Mouse (Mus musculus): ENCODE measurements around the gene Hspg2. TPM values are rescaled to one million over a fixed set of nuclear protein-coding genes. Genes with fewer than 3 reads are reported as not detected.
"Not testable (repeated sequence)": the region's sequence is repeated elsewhere in the genome, so short reads cannot be mapped to it uniquely, and the experiment has no call there.

The Hspg2 gene
- polyA plus RNA-seq, 1 experiment = 147 TPM

GRCm38 (mm10) chr4:137581815-137582214, 113.2 kb downstream of the Hspg2 start:
- H3K9ac ChIP-seq (ENCODE audit: low read depth, poor library complexity, severe bottlenecking) = no peak overlapping the region
- H3K36me3 ChIP-seq (ENCODE audit: control insufficient read depth, insufficient read depth, low read length, poor library complexity, severe bottlenecking) = no peaks in the 10 kb centered on the region
- no peaks in the 10 kb centered on the region for H3K4me1 ChIP-seq (ENCODE audit: control insufficient read depth, insufficient read depth, low read length)
- H3K27me3 ChIP-seq (ENCODE audit: control insufficient read depth, insufficient read depth, low read length, poor library complexity, severe bottlenecking) = no peaks in the 10 kb centered on the region
- no peaks in the 10 kb centered on the region for H3K9me3 ChIP-seq (replicated peaks; ENCODE audit: control insufficient read depth, insufficient read depth, low read length, poor library complexity, severe bottlenecking)
- no peak overlapping the region for H3K4me3 ChIP-seq (ENCODE audit: low read depth, low read length)
- H3K27ac ChIP-seq (ENCODE audit: insufficient read depth, low read length) = no peak overlapping the region
- TF ChIP-seq POLR2A (IDR thresholded peaks at IDR 0.05; ENCODE audit: insufficient read depth, low read length) = no peak
- TF ChIP-seq CTCF (IDR thresholded peaks at IDR 0.05; ENCODE audit: low read depth, low read length) = peak; percentile 70

- not testable (repeated sequence) for H3K4me3 ChIP-seq (ENCODE audit: low read depth, low read length); H3K9ac ChIP-seq (ENCODE audit: low read depth, poor library complexity, severe bottlenecking); H3K36me3 ChIP-seq (ENCODE audit: control insufficient read depth, insufficient read depth, low read length, poor library complexity, severe bottlenecking); H3K4me1 ChIP-seq (ENCODE audit: control insufficient read depth, insufficient read depth, low read length); H3K27ac ChIP-seq (ENCODE audit: insufficient read depth, low read length); H3K9me3 ChIP-seq (replicated peaks; ENCODE audit: control insufficient read depth, insufficient read depth, low read length, poor library complexity, severe bottlenecking); H3K27me3 ChIP-seq (ENCODE audit: control insufficient read depth, insufficient read depth, low read length, poor library complexity, severe bottlenecking)
Measured at GRCm38 (mm10) chr4:137589095-137589494, 120.5 kb downstream of the Hspg2 start.

GRCm38 (mm10) chr4:137589586-137589985, 121.0 kb downstream of the Hspg2 start:
- TF ChIP-seq CTCF (IDR thresholded peaks at IDR 0.05; ENCODE audit: low read depth, low read length) = no peak
- no peak for TF ChIP-seq EP300 (IDR thresholded peaks at IDR 0.05; ENCODE audit: insufficient read depth, low read depth, low read length)
- no peak for TF ChIP-seq POLR2A (IDR thresholded peaks at IDR 0.05; ENCODE audit: insufficient read depth, low read length)
- no peaks in the 10 kb centered on the region for H3K27me3 ChIP-seq (ENCODE audit: control insufficient read depth, insufficient read depth, low read length, poor library complexity, severe bottlenecking)
- no peak overlapping the region for H3K9ac ChIP-seq (ENCODE audit: low read depth, poor library complexity, severe bottlenecking)
- no peaks in the 10 kb centered on the region for H3K4me1 ChIP-seq (ENCODE audit: control insufficient read depth, insufficient read depth, low read length)
- no peaks in the 10 kb centered on the region for H3K36me3 ChIP-seq (ENCODE audit: control insufficient read depth, insufficient read depth, low read length, poor library complexity, severe bottlenecking)
- H3K9me3 ChIP-seq (replicated peaks; ENCODE audit: control insufficient read depth, insufficient read depth, low read length, poor library complexity, severe bottlenecking) = no peaks in the 10 kb centered on the region
- H3K27ac ChIP-seq (ENCODE audit: insufficient read depth, low read length) = no peak overlapping the region
- no peak overlapping the region for H3K4me3 ChIP-seq (ENCODE audit: low read depth, low read length)

GRCm38 (mm10) chr4:137590961-137591360, 122.4 kb downstream of the Hspg2 start:
- no peak for TF ChIP-seq POLR2A (IDR thresholded peaks at IDR 0.05; ENCODE audit: insufficient read depth, low read length)
- TF ChIP-seq EP300 (IDR thresholded peaks at IDR 0.05; ENCODE audit: insufficient read depth, low read depth, low read length) = no peak
- no peak for TF ChIP-seq CTCF (IDR thresholded peaks at IDR 0.05; ENCODE audit: low read depth, low read length)
- Histone ChIP-seq H3K27me3 (ENCODE audit: control insufficient read depth, insufficient read depth, low read length, poor library complexity, severe bottlenecking) (no peaks in the 10 kb centered on the region), H3K9ac (ENCODE audit: low read depth, poor library complexity, severe bottlenecking) (peak overlapping the region; percentile 8; the same call in 1 of the 2 replicates), H3K27ac (ENCODE audit: insufficient read depth, low read length) (no peak overlapping the region), H3K9me3 (replicated peaks; ENCODE audit: control insufficient read depth, insufficient read depth, low read length, poor library complexity, severe bottlenecking) (no peaks in the 10 kb centered on the region), H3K36me3 (ENCODE audit: control insufficient read depth, insufficient read depth, low read length, poor library complexity, severe bottlenecking) (peaks cover 5% of the 10 kb centered on the region), H3K4me1 (ENCODE audit: control insufficient read depth, insufficient read depth, low read length) (no peaks in the 10 kb centered on the region), H3K4me3 (ENCODE audit: low read depth, low read length) (no peak overlapping the region)

GRCm38 (mm10) chr4:137593601-137594495, 125.3 kb downstream of the Hspg2 start, which contains the start of gene Usp48:
Gene Usp48 (plus strand): TSS chr4:137593755.
- Histone ChIP-seq H3K27me3 (ENCODE audit: control insufficient read depth, insufficient read depth, low read length, poor library complexity, severe bottlenecking) (no peaks in the 10 kb centered on the region), H3K9ac (ENCODE audit: low read depth, poor library complexity, severe bottlenecking) (peak within 1 kb of the TSS; percentile 76), H3K9me3 (replicated peaks; ENCODE audit: control insufficient read depth, insufficient read depth, low read length, poor library complexity, severe bottlenecking) (no peaks in the 10 kb centered on the region), H3K36me3 (ENCODE audit: control insufficient read depth, insufficient read depth, low read length, poor library complexity, severe bottlenecking) (peaks cover 5% of the 10 kb centered on the region), H3K4me3 (ENCODE audit: low read depth, low read length) (peak within 1 kb of the TSS; percentile 96), H3K4me1 (ENCODE audit: control insufficient read depth, insufficient read depth, low read length) (no peaks in the 10 kb centered on the region), H3K27ac (ENCODE audit: insufficient read depth, low read length) (peak within 1 kb of the TSS; percentile 97)
- peak; percentile 56; the same call in 1 of the 2 replicates for TF ChIP-seq EP300 (IDR thresholded peaks at IDR 0.05; ENCODE audit: insufficient read depth, low read depth, low read length)
- no peak for TF ChIP-seq CTCF (IDR thresholded peaks at IDR 0.05; ENCODE audit: low read depth, low read length)

GRCm38 (mm10) chr4:137594496-137595270, 126.1 kb downstream of the Hspg2 start:
- Histone ChIP-seq H3K4me1 (ENCODE audit: control insufficient read depth, insufficient read depth, low read length) (no peaks in the 10 kb centered on the region), H3K36me3 (ENCODE audit: control insufficient read depth, insufficient read depth, low read length, poor library complexity, severe bottlenecking) (peaks cover 11% of the 10 kb centered on the region), H3K27me3 (ENCODE audit: control insufficient read depth, insufficient read depth, low read length, poor library complexity, severe bottlenecking) (no peaks in the 10 kb centered on the region), H3K27ac (ENCODE audit: insufficient read depth, low read length) (peak overlapping the region; percentile 81), H3K9me3 (replicated peaks; ENCODE audit: control insufficient read depth, insufficient read depth, low read length, poor library complexity, severe bottlenecking) (no peaks in the 10 kb centered on the region), H3K4me3 (ENCODE audit: low read depth, low read length) (peak overlapping the region; percentile 90), H3K9ac (ENCODE audit: low read depth, poor library complexity, severe bottlenecking) (peak overlapping the region; percentile 76)
- no peak for TF ChIP-seq EP300 (IDR thresholded peaks at IDR 0.05; ENCODE audit: insufficient read depth, low read depth, low read length)
- peak; percentile 75 for TF ChIP-seq POLR2A (IDR thresholded peaks at IDR 0.05; ENCODE audit: insufficient read depth, low read length)
